Mouse (Mus musculus) CD4-positive naive resting alpha-beta T cell, adult 57 days (primary cell): ENCODE data around the gene Fam83e. TPM values are rescaled to one million over a fixed set of nuclear protein-coding genes. Genes with fewer than 3 reads are reported as not detected.

Experiments used
- total RNA-seq: library from RNA; stranded (reverse); gene quantifications from one replicate; pipeline ENCODE4 v1.2.4, GENCODE M21; 2023

The Fam83e gene
- 2.5 TPM for total RNA-seq

DNA sequence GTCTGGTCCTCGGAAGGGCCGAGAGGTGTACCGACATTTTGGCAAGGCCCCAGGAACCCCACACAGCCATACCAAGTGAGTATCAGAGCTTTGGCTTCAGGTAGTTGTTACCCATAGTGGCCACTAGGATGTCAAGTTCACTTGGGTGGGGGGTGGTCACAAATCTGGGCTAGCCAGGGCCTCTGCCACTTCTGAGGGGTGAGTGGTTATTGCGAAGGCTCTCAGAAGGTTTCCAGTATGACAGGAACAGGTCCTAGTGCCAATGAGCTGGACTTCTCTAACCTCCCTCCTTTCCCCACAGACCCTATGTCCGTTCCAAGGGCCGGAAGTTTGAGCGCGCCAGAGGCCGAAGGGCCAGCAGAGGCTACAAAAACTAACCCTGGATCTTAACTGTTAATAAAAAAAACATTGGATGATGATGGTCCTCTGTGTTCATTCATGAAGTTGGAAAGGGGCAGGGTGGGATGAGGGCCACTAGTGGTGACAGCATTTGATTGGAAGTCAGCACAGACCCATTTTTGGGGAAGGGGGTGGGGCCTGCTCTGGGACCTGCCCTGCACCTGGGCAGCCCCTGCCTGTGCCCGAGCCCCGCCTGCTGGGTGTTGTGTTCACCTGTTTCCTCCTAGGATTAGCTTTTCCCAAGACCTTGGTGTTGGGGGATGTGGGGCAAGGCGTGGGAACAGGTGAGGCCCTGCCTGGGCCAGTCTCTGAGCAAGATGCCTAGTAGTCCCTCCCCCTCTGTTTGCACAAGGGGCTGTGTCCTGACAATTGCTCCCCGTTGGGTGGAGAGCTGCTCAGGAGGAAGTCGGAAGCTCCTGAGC is at the start of gene Fam83e:
Gene Fam83e (plus strand): TSS at position 800 of the 821 bp plus-strand sequence.

DNA sequence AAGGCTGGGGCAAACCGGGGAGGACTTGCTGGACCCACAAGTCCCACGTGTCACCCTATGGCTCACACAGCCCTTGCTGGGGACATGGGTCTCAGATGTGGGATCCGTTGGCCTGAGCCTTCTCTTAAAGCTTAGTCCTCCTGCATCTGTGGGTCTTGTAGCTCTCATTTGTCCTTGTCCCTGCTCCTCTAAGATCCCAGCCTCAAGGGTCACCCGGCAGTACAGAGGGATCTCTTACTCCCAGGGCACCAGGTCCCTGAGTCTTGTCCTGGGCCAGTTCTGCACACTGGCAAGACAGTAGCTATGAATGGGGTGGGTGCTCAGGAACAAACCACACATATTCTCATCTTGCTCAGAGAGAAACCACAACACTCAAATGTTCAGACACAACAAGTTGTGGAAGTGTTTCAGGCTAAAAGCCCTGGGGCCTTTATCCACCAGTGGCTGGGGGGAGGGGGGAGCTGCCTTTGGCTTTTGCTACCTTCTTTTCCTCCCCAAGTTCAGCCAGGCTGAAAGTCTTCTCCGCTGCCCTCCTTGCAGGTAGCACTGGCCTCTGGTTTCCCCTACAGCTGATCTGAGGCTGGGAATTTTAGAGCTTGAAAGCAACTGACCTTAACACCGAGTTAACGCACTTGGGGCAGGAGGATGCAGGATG is 37.5 kb upstream of the Fam83e start, which contains the start of gene Ntn5:
Gene Ntn5 (plus strand): TSS at position 627 of the 655 bp plus-strand sequence.

DNA sequence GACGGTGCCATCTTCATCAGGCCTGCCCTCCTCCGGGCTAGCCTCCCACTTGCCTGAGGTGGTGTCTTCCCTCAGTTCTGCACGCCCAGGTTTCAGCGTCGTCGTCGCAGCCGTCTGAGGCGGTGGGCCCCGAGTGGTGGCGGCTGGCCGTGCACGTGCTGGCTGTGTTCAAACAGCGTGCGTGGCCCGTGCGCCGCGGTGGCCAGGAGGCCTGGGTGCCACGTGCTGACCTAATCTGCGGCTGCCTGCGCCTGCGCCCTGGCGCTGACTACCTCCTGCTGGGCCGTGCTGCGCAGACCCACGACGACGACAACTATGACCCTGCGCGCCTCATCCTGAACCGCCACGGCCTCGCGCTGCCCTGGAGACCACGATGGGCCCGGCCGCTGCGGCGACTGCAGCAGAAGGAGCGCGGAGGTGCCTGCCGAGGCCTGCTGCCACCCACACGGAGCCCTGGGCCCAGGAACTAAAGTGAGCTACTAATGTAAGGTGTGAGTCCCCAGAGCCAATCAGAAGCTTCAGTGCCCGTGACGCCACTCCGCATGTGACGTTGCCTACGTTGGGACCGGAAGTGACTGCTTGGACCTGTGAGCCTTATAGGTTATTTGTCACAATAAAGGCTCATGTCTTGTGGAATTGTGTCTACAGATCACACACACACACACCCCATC is 27.0 kb upstream of the Fam83e start, which contains the start of gene Sec1:
Gene Sec1 (minus strand): TSS at position 482 of the 671 bp plus-strand sequence.

DNA sequence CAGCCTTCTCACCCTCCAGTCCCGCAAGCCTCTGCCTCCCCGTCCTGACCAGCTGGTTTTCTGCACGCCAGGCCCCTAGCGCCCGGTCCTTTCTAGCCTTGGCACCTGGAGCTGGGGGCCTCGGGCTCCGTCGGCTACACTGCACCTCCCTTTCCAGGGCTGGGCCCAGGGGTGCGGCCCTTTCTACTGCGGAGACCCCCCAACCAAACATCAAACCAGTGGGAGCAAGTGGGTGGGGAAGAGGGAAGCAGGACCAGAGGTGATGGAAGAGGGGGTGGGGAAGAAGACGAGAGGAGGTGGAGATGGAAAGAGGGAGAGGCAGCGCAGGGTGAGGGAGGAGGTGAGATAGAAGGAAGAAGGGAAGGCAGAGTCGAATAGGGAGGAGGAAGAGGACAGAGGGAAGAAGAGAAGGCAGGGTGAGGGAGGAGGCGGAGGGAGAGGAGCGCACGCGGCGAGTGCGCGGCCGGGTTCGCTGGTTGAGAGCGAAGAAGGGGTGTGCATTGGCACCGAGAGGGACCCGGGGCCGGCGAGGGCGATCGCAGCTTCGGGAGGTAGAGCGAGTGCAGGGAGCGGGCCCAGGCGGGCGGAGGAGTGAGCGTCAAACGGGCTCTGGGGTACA is 21.4 kb upstream of the Fam83e start, which contains the start of gene Car11:
Gene Car11 (plus strand): TSS at position 321 of the 619 bp plus-strand sequence.

DNA sequence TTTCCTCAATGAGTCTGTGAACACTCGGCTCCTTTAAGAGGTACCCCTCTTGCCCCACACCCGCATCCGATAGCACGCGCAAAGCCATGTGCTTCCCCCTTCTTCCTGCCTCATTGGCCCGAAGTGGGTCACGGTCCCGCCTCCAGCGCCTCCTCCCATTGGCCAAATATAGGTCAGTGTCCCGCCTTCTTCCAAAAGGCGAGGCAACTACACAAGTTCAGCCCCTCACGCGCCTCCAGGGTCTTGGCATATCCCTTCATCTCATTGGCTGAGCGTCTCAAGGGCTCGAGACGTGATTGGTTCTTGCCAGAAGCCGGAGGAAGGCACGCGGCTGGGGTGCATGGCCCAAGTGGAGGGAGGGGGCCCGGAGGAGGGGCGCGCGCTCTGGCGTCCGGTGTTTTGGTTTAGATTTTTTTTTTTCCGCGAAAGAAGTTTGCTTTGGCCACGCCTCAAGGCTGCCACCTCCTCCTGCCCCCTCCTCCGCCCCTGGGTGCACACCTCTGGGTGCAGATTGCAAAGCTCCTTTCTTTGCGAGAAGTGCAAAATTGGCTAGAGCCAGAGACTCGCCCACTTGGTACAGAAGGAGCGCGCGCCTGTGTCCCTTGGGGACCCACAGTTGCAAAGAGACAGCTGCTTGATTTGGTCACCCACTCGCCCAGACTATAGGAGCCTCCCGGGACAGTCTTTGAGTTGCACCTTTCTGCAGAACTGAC is 16.1 kb upstream of the Fam83e start, which contains the start of gene Dbp:
Gene Dbp (plus strand): TSS at position 359 of the 713 bp plus-strand sequence.

DNA sequence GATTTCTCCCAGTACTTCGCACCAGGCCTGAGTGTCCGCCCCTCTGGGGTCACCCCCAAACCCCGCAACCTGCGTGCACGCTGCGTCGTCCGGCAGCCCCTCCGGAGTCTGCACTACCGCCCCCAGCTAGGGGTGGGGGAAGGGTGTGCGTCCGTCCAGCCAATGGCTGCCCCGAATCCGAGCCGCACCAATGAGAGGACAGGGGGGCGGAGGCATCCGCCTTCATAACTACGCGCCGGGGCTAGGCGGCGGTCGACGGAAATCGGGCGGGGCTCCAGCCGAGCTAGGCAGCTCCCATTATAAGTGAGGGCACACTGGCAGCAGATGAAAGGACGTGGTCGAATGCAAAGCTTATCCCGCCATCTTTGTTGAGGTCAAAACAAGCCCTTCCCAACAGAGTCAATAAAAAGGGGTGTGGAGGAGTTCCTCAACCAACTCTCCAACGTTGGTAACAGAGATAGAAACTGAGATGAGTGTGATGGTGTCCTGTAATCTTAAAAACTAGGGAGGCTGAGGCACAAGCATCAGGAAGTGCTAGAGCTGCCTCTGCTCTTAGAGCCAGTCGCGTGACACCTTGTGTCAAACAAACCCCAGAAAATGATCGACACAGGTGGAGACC is 5.8 kb upstream of the Fam83e start, which contains the start of gene Rpl18:
Gene Rpl18 (plus strand): TSS at position 368 of the 619 bp plus-strand sequence.

DNA sequence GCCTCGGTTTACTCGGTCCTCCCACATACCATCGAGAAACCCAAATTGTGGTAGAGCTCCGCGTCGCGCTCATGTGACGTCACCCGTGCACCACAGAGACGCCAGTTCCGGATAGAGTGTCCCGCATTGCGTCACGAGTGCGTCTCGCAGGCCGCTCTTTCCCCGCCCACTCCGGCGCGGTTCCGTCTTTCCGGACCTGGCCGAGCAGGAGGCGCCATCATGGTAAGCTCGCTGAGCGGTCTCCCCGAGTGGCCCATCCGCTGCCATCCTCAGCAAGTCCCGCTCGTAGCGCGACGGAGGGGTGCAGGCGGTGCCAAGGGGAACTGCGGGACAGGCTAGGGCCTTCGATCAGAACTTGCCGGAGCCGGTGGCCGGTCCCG is 3.1 kb upstream of the Fam83e start, which contains the start of gene Sphk2:
Gene Sphk2 (minus strand): TSS at position 85 of the 380 bp plus-strand sequence.

DNA sequence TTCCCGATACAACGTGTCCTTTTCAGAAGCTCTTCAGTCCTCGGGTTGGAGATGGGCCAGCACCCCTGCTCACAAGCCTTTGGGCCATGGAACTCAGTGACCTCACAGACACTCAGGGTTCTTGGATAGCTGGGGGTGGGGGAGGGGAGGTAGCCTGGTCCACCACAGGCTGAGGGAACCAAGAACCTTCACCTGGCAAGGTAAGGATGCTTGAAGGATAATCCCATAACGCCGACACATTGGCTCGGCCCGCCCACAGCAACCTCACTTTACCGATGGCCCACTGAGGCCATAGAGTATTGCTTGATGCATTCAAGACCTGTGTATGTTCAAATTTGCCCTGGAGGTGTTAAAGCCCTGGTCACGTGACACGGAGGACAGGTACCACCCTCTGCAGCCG is 4.7 kb downstream of the Fam83e start, which contains the start of gene Spaca4:
Gene Spaca4 (minus strand): TSS at position 101 of the 400 bp plus-strand sequence.

Other genes with a start within 250 kb of the Fam83e start
- gene Tulp2, start 239.3 kb upstream of the Fam83e start, total RNA-seq = not detected
- gene Gm45808, start 234.4 kb upstream of the Fam83e start, total RNA-seq = not detected
- 1.2 TPM for gene Dhdh, start 232.4 kb upstream of the Fam83e start, total RNA-seq
- 80.1 TPM for gene Nucb1, start 210.8 kb upstream of the Fam83e start, total RNA-seq
- gene Ppp1r15a, start 194.9 kb upstream of the Fam83e start, total RNA-seq = 949 TPM
- gene Plekha4, start 194.9 kb upstream of the Fam83e start, total RNA-seq = 3.9 TPM
- gene Hsd17b14, start 166.3 kb upstream of the Fam83e start, total RNA-seq = 2.9 TPM
- 52.3 TPM for gene Bcat2, start 151.1 kb upstream of the Fam83e start, total RNA-seq
- not detected for gene Fgf21, start 105.7 kb upstream of the Fam83e start, total RNA-seq
- not detected for gene Fut1, start 103.9 kb upstream of the Fam83e start, total RNA-seq
- not detected for gene Izumo1, start 99.4 kb upstream of the Fam83e start, total RNA-seq
- 0.47 TPM for gene Rasip1, start 93.7 kb upstream of the Fam83e start, total RNA-seq
- gene Mamstr, start 81.2 kb upstream of the Fam83e start, total RNA-seq = not detected
- gene Fut2, start 54.8 kb upstream of the Fam83e start, total RNA-seq = not detected
- 0.38 TPM for gene Ntn5, start 37.2 kb upstream of the Fam83e start, total RNA-seq
- not detected for gene Sec1, start 26.8 kb upstream of the Fam83e start, total RNA-seq
- gene Car11, start 21.4 kb upstream of the Fam83e start, total RNA-seq = 12.3 TPM
- 41.2 TPM for gene Dbp, start 16.1 kb upstream of the Fam83e start, total RNA-seq
- gene Rpl18, start 5.8 kb upstream of the Fam83e start, total RNA-seq = 2,817 TPM
- 31.0 TPM for gene Sphk2, start 3.2 kb upstream of the Fam83e start, total RNA-seq
- not detected for gene Spaca4, start 4.6 kb downstream of the Fam83e start, total RNA-seq
- 0.89 TPM for gene Lmtk3, start 62.5 kb downstream of the Fam83e start, total RNA-seq
- gene Sult2b1, start 63.5 kb downstream of the Fam83e start, total RNA-seq = 1.9 TPM
- gene Cyth2, start 93.4 kb downstream of the Fam83e start, total RNA-seq = 127 TPM
- gene Kcnj14, start 103.6 kb downstream of the Fam83e start, total RNA-seq = 1.8 TPM
- 31.7 TPM for gene Grwd1, start 109.7 kb downstream of the Fam83e start, total RNA-seq
- gene Kdelr1, start 151.6 kb downstream of the Fam83e start, total RNA-seq = 60.7 TPM
- 0.41 TPM for gene Grin2d, start 157.2 kb downstream of the Fam83e start, total RNA-seq
- gene Syngr4, start 175.5 kb downstream of the Fam83e start, total RNA-seq = not detected
- gene Tmem143, start 175.7 kb downstream of the Fam83e start, total RNA-seq = 9.2 TPM
- gene Emp3, start 200.2 kb downstream of the Fam83e start, total RNA-seq = 306 TPM
- 2.9 TPM for gene Ccdc114, start 202.9 kb downstream of the Fam83e start, total RNA-seq